Mouse (Mus musculus) embryonic facial prominence, embryonic 10.5 days (tissue): ENCODE measurements around the gene 2310009B15Rik. TPM values are rescaled to one million over a fixed set of nuclear protein-coding genes. Genes with fewer than 3 reads are reported as not detected.
"Not testable (repeated sequence)": the region's sequence is repeated elsewhere in the genome, so short reads cannot be mapped to it uniquely, and the experiment has no call there.

Source experiments
- DNase-seq: peaks from one replicate; pipeline ENCODE4 v3.0.0-alpha.2; 2017; ENCODE audit warnings: low spot score
- H3K27ac ChIP-seq: fragments of 300-500 bp; sonication (generic); replicated peaks from 2 replicates; pipeline ENCODE4 v1.5.1; 2016; ENCODE audit warnings: mild to moderate bottlenecking
- H3K27me3 ChIP-seq: fragments of 300-500 bp; sonication (generic); replicated peaks from 2 replicates; pipeline ENCODE4 v1.6.1; 2016; ENCODE audit warnings: low read depth, mild to moderate bottlenecking; ENCODE audit not compliant: poor library complexity, severe bottlenecking
- H3K36me3 ChIP-seq: fragments of 300-500 bp; sonication (generic); replicated peaks from 2 replicates; pipeline ENCODE4 v1.6.1; 2016; ENCODE audit warnings: mild to moderate bottlenecking, moderate library complexity
- H3K4me1 ChIP-seq: fragments of 300-500 bp; sonication (generic); 2 replicates; pipeline ENCODE4 v1.6.1; 2016
- H3K4me3 ChIP-seq: fragments of 300-500 bp; sonication (generic); 2 replicates; pipeline ENCODE4 v1.5.1; 2016; ENCODE audit warnings: mild to moderate bottlenecking, moderate library complexity
- H3K9me3 ChIP-seq: fragments of 300-500 bp; sonication (generic); 2 replicates; pipeline ENCODE4 v1.6.1; 2016; ENCODE audit warnings: mild to moderate bottlenecking
- WGBS: fragments of 180-500 bp; shearing (Covaris S2); methylation state at CpG from one replicate; pipeline ENCODE4 v1.1.7; 2016; 5-methylcytosine and 5-hydroxymethylcytosine counted together
- polyA plus RNA-seq: library from polyadenylated mRNA; unstranded; fragments of >200 nt; fragmentation: Nextera tagmentation; extraction: Ambion mirVana; gene quantifications from 2 replicates; pipeline ENCODE4 v1.2.1, GENCODE M21; 2016

The 2310009B15Rik gene
- polyA plus RNA-seq: 35.3 and 35.6 TPM in 2 replicates

GRCm38 (mm10) chr1:138856101-138856950 is at the start of gene 2310009B15Rik:
TSS of gene 2310009B15Rik (minus strand) at chr1:138856852.
- peak within 1 kb of the TSS; percentile 87 for H3K27ac ChIP-seq
- under 1% methylated on average over 58 of the region's 79 CpGs for WGBS
- H3K9me3 ChIP-seq, H3K27me3 ChIP-seq, H3K36me3 ChIP-seq, H3K4me1 ChIP-seq: not testable (repeated sequence)
- DNase-seq: peak; percentile 93
- peak within 1 kb of the TSS; percentile 57 for H3K4me3 ChIP-seq

- 85% methylated on average over 3 of the region's 3 CpGs for WGBS
These were observed 49.6 kb upstream of the 2310009B15Rik start for GRCm38 (mm10) chr1:138906256-138906655.

GRCm38 (mm10) chr1:138905092-138905765 is 48.6 kb upstream of the 2310009B15Rik start:
- no peak for DNase-seq
- no peaks in the 10 kb centered on the region for H3K36me3 ChIP-seq
- 92% methylated on average over 3 of the region's 3 CpGs for WGBS
- H3K4me1 ChIP-seq: no peaks in the 10 kb centered on the region; the same call in 1 of the 2 replicates
- H3K4me3 ChIP-seq: no peak overlapping the region
- no peak overlapping the region for H3K27ac ChIP-seq
- H3K9me3 ChIP-seq: no peaks in the 10 kb centered on the region
- no peaks in the 10 kb centered on the region for H3K27me3 ChIP-seq

More at GRCm38 (mm10) chr1:138906256-138906655, 49.6 kb upstream of the 2310009B15Rik start:
- H3K9me3 ChIP-seq: no peaks in the 10 kb centered on the region
- H3K4me3 ChIP-seq: no peak overlapping the region
- H3K4me1 ChIP-seq: no peaks in the 10 kb centered on the region; the same call in 1 of the 2 replicates
- no peaks in the 10 kb centered on the region for H3K36me3 ChIP-seq
- H3K27ac ChIP-seq: no peak overlapping the region
- no peaks in the 10 kb centered on the region for H3K27me3 ChIP-seq
- DNase-seq: no peak

GRCm38 (mm10) chr1:138903894-138904293 is 47.2 kb upstream of the 2310009B15Rik start:
- no peak for DNase-seq
- Histone ChIP-seq H3K9me3 (no peaks in the 10 kb centered on the region), H3K27me3 (no peaks in the 10 kb centered on the region), H3K4me1 (no peaks in the 10 kb centered on the region), H3K36me3 (no peaks in the 10 kb centered on the region), H3K27ac (no peak overlapping the region), H3K4me3 (no peak overlapping the region)
- WGBS: 92% methylated on average over 5 of the region's 5 CpGs

- no peaks in the 10 kb centered on the region for H3K27me3 ChIP-seq
- no peaks in the 10 kb centered on the region for H3K36me3 ChIP-seq
- WGBS: 94% methylated on average over 16 of the region's 16 CpGs
- H3K4me1 ChIP-seq: no peaks in the 10 kb centered on the region
- DNase-seq: no peak
- no peaks in the 10 kb centered on the region for H3K9me3 ChIP-seq
- no peak overlapping the region for H3K4me3 ChIP-seq
- H3K27ac ChIP-seq: no peak overlapping the region
These were observed 44.9 kb upstream of the 2310009B15Rik start for GRCm38 (mm10) chr1:138901431-138902117.

- WGBS: 80% methylated on average over 3 of the region's 3 CpGs
- no peaks in the 10 kb centered on the region for H3K36me3 ChIP-seq
- H3K4me1 ChIP-seq: no peaks in the 10 kb centered on the region
- no peaks in the 10 kb centered on the region for H3K9me3 ChIP-seq
- no peak overlapping the region for H3K4me3 ChIP-seq
- H3K27ac ChIP-seq: no peak overlapping the region
- no peaks in the 10 kb centered on the region for H3K27me3 ChIP-seq
- DNase-seq: no peak
These were observed 39.4 kb upstream of the 2310009B15Rik start for GRCm38 (mm10) chr1:138896088-138896487.

- Histone ChIP-seq H3K36me3 (no peaks in the 10 kb centered on the region), H3K4me3 (no peak overlapping the region), H3K27me3 (no peaks in the 10 kb centered on the region), H3K9me3 (no peaks in the 10 kb centered on the region), H3K27ac (no peak overlapping the region), H3K4me1 (no peaks in the 10 kb centered on the region)
- DNase-seq: no peak
- WGBS: 93% methylated on average over 14 of the region's 14 CpGs
These were observed 21.0 kb upstream of the 2310009B15Rik start for GRCm38 (mm10) chr1:138877470-138878254.

GRCm38 (mm10) chr1:138876371-138877045 is 19.9 kb upstream of the 2310009B15Rik start:
- Histone ChIP-seq H3K36me3 (no peaks in the 10 kb centered on the region), H3K27ac (no peak overlapping the region), H3K4me3 (no peak overlapping the region), H3K9me3 (no peaks in the 10 kb centered on the region), H3K4me1 (no peaks in the 10 kb centered on the region), H3K27me3 (no peaks in the 10 kb centered on the region)
- 75% methylated on average over 16 of the region's 16 CpGs for WGBS
- DNase-seq: peak; percentile 14

GRCm38 (mm10) chr1:138850823-138851222 is 5.8 kb downstream of the 2310009B15Rik start:
- Histone ChIP-seq H3K9me3 (no peaks in the 10 kb centered on the region), H3K27ac (no peak overlapping the region), H3K4me3 (no peak overlapping the region), H3K4me1 (peaks cover 40% of the 10 kb centered on the region), H3K27me3 (peaks cover 63% of the 10 kb centered on the region), H3K36me3 (peaks cover 11% of the 10 kb centered on the region)
- no peak for DNase-seq
- 89% methylated on average over 1 of the region's 1 CpGs for WGBS

GRCm38 (mm10) chr1:138850161-138850539 is 6.5 kb downstream of the 2310009B15Rik start:
- H3K9me3 ChIP-seq: no peaks in the 10 kb centered on the region
- WGBS: 40% methylated on average over 4 of the region's 4 CpGs
- H3K4me1 ChIP-seq: peaks cover 37% of the 10 kb centered on the region
- H3K36me3 ChIP-seq: peaks cover 11% of the 10 kb centered on the region
- no peak overlapping the region for H3K4me3 ChIP-seq
- peaks cover 70% of the 10 kb centered on the region for H3K27me3 ChIP-seq
- no peak for DNase-seq
- H3K27ac ChIP-seq: no peak overlapping the region

- H3K4me3 ChIP-seq: no peak overlapping the region
These were observed 7.0 kb downstream of the 2310009B15Rik start for GRCm38 (mm10) chr1:138849531-138850160.

More at GRCm38 (mm10) chr1:138849531-138850160, 7.0 kb downstream of the 2310009B15Rik start:
- Histone ChIP-seq H3K27ac (no peak overlapping the region), H3K27me3 (peaks cover 75% of the 10 kb centered on the region), H3K4me1 (peaks cover 32% of the 10 kb centered on the region), H3K9me3 (no peaks in the 10 kb centered on the region), H3K36me3 (peaks cover 11% of the 10 kb centered on the region)
- WGBS: 4% methylated on average over 8 of the region's 8 CpGs
- no peak for DNase-seq
